Mouse (Mus musculus) bone marrow macrophage, adult 2 months (primary cell): ENCODE data around the gene Cdk14.

ENCODE experiments used
- CTCF ChIP-seq: IDR thresholded peaks from 2 replicates; pipeline ENCODE4 v1.5.1; 2012; ENCODE audit warnings: low read depth, mild to moderate bottlenecking, low read length, moderate library complexity
- POLR2A ChIP-seq: IDR thresholded peaks from 2 replicates; pipeline ENCODE4 v1.6.1; 2012; ENCODE audit warnings: mild to moderate bottlenecking, low read depth, low read length, borderline replicate concordance

GRCm38 (mm10) chr5:5260309-5260708, 159.8 kb downstream of the Cdk14 start:
- TF ChIP-seq CTCF (no peak), POLR2A (no peak)
